Mouse (Mus musculus): ENCODE results near the gene Cubn. TPM values are rescaled to one million over a fixed set of nuclear protein-coding genes. Genes with fewer than 3 reads are reported as not detected.

Cubn gene
- total RNA-seq, 2 experiments from 2014 or later: 0.59 to 10.6 TPM

DNA sequence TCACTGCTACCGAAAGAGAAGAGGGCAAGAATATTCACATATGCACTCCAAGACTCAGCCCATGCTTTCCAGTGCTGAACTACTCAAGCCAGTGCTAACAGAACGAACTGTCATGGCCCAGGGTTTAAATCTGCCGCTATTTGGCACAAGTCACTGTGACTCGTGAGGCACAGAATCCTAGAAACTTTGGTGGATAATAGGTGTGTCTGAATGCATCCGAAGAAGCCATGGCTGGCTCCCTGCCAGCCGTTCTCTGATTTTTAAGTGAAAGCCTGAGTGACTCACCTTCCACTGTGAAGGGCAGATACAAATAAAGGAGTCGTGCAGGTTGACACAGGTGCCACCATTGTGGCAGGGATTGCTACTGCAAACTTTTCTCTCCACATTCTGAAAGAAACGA is 5.1 kb downstream of the Cubn start:
- no peak for DNase-seq (ENCODE audit: low spot score in 2 of 2)

DNA sequence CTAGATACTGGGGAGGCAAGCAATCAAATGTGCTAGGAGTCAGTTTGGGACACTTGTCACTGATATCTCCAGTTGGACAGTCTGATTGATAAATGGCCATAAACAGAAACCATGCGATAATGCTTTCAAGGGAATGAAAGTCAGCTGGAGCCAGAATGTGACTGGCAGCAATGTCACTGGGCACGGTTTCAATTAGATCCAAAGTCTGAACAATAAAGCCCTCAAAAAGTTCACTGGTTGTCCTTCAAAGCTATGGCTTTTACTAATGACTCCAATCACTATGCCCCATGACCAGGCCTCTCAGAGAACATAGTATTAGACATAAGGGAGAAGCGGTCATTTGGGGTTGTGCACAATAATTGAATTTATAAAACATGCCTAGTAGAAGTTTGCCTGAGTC is 7.0 kb downstream of the Cubn start:
- DNase-seq (ENCODE audit: low spot score in 2 of 2): no peak

DNA sequence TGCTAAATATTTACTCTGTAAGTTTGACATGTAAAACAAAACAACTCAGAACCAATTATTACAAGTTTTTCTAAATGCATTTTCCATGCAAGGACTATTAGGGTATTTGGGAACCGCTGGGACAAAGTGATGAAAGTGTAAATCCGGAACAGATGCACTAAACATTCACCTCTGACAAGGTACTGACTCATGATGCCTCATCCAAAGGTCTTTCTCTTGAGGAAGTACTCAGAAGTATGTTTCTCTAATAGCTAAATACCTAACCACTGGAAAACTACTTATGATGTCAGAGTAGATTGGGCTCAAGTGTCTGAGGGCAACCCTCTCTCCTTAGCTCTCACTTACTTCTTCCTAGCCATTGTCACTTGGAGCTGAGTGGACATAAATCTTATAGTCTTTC is 10.9 kb downstream of the Cubn start:
- no peak for DNase-seq (ENCODE audit: low spot score in 2 of 2)

DNA sequence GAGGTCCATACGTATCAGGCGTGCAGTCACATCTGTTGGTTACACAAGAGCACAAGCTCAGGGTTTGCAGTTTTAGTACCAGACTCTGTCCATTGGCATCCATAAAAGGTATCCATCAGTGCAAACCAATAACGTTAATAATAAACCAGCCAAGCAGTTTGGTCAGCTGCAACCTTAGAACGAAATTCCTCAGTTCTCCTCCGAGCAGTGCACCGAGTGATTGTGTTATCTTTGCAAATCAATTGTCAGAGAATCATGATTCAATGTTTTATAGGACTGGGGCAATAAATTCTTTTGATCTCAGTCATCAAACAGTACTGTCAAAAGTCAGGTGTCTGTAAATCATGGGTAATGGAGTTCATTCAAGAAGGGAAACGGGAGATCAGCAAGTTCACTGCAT is 12.4 kb downstream of the Cubn start:
- no peak for DNase-seq (ENCODE audit: low spot score in 2 of 2)

DNA sequence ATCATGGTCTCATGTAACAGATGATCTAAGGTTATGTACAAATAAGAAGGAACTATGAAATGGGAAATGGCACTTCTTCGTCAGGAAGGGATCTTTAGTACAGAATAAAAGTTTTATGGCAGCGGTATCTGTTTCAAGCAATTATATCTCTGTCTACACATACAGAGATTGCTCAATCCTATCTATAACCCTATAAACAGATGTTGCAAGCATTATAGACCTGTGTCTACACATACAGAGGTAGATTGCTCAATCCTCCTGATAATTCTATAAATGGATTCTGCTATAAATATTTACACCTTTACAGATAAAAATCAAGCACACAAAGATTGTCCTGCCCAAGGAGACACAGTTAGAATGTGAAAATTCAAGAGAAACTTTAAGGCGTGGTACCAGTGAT is 21.5 kb downstream of the Cubn start:
- DNase-seq (ENCODE audit: low spot score in 2 of 2): no peak

DNA sequence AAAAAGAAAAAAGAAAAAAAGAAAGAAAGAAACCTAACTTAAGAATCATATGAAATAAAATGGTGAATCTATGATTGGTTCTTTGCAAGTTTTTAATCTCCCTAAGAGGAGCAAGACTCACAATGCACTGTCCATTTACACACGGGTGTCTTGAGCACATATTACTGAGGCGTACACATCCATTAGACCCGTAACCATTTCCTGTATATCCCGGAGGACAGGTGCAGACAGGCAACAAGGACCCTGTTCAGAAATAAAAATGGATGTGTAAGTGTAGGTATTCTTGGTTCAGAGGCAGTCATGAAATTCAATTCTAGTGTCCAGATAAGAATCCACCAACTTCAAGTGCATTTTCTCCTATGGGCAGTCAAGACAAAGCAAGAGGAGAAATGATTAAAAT is 22.0 kb downstream of the Cubn start:
- DNase-seq (ENCODE audit: low spot score in 2 of 2): no peak

DNA sequence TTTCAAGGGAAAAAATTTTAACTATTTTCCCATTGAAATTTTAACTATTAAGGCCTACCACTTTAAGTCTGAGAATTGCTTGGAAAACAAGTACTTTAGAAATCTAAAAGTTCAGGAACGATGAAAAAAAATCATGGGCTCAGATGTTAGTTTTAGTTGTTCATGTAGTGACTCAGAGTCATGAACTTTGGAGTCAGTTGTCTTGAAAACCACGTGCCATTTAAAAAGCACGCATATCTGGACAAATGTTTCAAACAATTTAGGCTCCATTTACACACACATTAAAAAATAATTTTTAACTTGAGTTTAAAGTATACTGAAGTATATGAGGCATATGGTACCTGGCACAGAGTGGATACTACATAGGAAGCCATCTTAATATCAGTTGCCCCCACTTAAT is 24.9 kb downstream of the Cubn start:
- no peak for DNase-seq (ENCODE audit: low spot score in 2 of 2)

DNA sequence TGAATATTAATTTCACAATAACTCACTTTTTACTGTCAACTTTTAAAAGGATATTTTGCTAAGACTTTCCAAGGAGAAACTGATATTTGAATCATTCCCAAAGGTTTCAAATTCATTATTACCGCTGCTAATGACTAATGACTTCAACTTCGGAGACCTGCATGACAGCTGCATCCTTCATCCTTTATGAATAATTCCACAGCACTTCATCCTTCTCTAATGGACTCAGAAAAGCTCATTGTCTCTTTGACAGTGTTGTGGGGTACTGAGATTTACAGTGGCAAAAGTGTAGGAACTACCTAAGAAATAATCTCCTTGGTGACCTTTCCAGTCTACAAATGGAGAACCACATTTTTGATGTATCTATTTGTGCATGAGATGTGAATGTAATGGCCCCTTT is 33.5 kb downstream of the Cubn start:
- no peak for DNase-seq (ENCODE audit: low spot score in 2 of 2)

DNA sequence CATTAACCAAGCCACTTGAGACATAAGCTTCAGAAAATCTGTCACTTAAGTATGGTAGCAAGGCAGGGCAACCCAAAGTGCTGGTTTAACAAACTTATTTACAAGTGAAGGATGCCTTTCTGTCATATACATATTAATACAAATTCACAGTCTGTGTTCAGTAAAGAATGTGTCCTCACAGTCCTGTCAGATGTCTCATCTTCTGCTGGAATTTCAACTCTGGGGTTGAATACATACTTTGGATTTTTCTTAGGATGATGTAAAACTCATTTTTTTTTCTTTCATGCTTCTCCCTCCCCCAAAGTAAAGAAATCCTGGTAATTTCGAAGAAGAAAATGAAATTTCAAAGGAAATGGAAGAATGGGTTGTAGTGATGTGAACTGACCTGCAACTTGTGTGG is 34.8 kb downstream of the Cubn start:
- no peak for DNase-seq (ENCODE audit: low spot score in 2 of 2)

DNA sequence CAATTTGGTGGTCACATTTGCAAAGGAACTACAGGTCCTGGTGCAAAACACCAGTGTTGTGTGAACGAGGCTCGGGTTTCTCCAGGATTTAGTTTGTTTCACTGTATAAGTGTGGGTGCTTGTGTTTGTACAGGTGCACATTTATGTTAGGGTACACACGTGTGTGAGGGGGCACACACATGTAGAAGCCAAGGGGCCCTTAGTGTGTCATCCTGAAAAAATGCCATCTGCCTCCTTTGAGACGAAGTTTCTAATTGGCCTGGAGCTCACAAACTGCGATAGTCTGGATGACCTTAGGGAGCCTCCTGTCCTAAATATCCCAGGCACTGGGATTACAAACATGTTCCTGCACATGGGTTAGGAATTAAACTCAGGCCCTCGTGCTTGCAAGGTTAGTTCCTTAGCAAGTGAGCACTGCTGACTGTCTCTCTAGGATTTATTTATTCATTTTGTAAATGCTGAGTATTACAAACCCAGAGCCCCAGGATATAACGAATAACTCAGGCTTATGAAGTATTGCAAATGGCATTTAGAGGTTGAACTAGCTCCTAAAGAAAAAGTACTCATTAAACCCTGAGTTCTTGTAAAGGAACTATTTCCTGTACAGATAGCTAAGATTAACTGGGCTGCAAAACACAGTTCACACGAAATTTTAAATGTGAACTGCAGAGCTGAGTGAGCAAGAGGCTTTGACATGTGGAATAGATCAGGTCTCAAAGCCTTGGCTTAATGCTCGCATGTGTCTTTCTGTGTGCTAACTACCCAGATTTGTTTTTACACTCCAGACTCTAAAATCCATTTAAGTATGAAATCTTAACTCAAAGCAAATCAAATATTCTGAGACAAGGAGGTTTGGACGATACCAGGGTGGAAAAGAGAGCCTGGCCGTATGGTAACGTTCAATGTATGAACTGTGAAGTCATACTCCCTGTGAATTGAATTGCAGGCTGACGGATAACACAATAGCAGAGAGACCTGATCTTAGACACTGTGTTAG is 39.8 kb downstream of the Cubn start:
- no peak for DNase-seq (ENCODE audit: low spot score in 2 of 2)

DNA sequence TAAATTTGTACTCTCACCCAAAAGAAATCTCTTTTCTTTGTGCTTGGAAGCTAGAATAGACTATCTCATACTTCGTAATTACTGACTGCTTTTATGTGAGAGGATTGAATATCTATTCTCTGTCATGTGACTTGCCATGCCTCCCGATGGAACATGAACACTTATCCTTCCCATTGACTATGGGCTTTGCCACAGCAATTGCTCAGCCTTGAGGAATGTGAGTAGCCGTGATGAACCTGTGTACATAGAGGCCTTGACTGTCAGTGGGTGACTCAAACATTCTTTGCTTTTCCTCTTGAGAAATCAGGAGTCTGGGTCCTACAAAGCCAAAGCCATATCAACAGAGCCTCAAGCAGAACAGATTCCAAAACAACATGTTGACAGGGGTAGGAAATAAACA is 40.7 kb downstream of the Cubn start:
- no peak for DNase-seq (ENCODE audit: low spot score in 2 of 2)

DNA sequence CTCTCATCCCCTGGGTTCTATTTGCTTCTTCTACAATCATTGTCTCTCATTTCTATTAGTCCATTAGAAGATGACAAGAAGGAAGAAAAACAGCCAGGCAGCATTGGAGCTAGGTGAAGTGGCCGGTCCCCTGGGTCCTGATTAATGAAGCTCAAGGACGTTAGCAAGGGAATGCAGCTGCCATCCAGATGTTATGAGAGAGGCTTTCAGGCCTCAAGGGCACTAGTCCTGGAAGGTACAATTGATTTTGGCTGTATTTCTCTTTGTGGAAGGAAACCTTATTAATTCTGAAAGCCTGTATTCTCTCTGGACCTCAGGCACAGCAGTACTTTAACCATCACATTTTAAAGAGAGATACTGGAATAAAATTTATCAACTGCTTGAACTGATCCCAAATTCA is 41.1 kb downstream of the Cubn start:
- no peak for DNase-seq (ENCODE audit: low spot score in 2 of 2)

DNA sequence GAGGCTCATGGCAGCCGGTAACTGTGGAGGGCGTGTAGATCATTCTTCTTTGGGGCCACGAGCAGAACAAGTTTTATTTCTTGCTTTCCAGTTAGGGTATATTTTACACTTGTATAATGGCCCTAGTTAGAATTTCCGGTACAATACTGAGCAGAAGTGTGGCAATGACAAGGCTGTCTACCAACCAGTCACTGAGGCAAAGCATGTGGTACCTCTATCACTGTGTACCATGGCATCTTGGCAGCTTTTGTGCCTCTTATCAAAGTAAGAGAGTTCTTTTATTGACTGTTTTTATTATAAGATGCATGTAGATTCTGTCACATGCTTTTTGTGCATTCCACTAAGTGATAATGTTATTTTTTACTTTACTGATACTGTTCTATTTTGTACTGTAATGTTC is 46.5 kb downstream of the Cubn start:
- no peak for DNase-seq (ENCODE audit: low spot score in 2 of 2)

DNA sequence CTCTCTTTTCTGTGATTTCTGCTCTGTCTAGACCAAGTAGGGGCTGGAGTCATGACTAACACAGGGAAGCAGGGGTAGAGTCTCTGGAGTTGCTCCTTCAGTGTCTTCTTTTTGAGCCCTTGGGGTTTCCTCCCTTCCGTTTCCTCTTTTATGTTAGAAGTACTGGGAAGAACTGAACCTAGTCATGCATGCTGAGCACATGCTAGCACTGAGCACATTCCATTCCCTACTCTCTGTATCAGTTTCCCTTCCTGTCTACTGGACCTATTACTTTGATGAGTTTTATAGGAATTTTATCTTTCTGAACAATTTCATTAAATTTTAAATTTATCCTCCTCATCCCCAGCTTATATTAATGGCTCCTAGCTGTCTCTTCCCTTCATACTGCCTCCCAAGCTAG is 52.6 kb downstream of the Cubn start:
- DNase-seq (ENCODE audit: low spot score in 2 of 2): no peak

DNA sequence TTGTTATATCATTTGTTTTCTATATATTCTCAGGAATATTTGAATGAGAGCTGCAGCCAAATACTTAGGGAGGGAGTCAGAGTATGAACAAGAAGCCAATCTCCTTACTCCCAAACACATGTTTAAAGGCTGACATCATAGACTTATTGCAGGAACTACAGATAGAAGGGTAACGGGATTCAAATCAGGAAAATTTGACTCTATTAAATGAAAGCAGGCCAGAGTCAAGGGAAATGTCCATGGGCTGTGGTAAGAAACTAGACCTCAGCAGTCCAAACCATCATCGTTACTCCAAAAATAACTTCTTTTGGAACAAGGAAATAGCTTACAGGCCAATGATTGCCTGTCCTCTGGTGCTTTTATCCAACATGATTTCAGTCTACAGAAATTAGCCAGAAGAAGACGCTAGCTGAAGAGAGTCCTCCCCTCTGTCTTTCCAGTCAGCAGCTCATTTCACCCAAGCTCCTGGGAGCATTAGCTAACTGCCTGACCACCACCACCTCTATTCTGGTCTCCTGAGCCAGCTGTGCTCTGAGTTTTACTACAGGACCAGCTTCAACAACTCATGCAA is 53.3 kb downstream of the Cubn start:
- no peak for DNase-seq (ENCODE audit: low spot score in 2 of 2)

DNA sequence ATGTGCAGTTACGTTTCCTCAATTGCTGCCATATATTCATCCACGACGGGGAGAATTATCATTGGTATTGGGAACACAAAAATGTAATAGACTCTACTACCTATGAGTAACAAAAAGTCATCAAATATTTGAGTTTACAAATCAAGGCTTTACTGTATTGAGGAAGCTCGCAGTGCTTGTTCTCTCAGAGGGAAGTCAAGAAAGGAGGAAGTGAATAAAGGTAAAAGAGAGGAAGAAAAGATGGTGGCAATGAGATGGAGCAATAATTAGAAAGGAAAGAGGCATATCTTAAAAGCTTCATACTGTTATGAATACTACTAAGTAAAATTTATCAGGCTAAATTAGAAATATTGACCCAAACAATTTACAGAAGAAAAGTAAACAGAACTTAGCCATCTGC is 59.6 kb downstream of the Cubn start:
- no peak for DNase-seq (ENCODE audit: low spot score in 2 of 2)

DNA sequence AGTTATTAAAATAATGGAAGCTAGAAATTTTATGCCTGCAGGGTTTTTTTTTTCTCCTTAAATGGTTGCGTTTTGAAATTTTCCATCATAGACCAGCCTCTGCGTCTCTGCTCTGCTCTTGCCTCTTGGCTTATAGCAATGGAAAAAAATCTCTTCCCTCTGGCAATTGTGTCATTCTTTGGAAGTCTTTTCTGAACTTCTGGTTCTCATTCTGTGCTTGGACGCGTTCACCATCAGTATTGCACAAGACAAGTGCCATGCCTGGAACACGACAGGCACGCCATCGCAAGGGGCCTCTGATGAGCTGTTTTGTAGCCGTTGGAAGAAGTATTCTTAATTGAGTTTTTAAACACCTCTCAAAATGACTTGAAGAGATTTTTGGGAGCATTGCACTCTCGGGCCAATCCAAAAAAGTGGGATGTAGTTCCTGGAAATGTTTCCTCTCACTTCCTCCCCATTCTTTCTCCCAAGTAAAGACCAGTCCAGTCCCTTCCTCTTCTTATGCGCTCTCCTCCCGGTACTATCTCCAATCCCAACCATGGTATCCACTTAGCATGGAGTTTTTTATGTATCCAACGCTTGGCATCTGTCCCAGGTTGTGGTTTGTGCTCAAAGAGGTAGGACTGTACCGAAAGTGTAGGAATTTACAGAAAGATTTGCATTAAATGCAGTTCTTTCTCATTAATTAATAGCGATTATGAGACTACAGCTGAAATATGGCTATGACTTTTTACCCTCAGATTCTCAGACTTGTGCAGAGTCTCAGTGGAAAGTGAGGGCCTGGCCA is 69.4 kb downstream of the Cubn start:
- no peak for DNase-seq (ENCODE audit: low spot score in 2 of 2)

DNA sequence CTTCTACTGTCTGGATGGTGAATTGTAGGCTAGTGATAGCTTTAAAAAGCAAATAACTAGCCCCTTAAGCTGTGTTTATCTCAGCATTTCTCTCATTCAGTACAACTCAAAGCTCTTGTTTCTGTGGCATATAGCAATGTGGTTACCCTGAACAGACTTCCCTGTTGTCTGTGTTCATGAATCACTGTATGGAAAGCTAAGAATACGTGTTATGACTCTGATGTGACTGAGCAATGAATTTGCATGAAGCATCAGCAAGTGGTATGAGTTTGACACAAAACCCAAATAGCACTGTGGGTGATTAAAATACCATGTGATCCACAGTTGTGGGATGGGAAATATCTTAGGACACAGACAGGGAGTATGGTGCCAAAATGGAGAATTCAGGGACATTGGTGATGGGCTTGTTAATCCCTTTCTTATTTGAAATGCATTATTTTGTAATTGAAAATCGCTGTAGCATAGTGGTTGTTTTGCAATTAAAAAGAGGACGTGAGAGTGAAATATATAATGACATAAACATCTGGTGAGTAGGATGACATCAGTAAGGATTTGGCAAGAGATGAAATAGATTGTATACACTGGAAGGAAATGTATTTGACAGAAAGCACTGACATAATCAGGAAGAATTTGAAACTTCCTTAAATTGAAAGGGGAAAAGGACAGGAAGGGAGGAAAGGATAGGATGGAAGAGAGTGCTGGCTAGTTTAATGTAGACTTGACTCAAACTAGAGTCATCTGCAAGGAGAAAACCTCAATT is 74.7 kb downstream of the Cubn start:
- no peak for DNase-seq (ENCODE audit: low spot score in 2 of 2)

DNA sequence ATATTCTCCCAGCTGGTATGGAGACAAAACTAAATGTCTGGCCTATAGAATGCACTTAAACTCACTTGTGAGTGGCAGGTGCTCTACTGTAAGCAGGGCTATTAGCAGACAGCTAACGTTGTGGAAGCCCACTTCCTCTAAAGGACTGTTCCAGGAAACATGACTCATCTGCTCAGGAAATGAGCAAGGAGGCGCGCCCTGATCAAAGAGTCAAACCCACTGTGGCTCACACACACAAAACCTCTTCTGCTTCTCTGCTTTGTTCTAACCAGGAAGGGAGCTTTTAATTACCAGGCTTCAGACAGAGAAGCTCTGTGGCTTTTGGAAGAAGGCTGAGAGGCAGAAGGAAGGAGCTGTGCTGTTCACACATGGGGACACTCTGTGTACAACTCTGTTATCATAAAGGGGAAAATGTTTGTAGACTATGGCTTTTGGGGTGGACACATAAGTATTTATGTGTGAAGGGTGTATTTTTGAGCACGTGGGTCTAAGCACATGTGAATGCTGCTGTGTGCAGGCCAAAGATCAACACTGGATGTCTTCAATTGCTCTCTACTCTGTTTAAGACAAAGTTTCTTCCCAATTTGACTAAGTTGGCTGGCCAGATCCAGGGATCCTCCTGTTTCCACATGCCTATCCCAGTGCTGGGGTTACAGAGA is 78.0 kb downstream of the Cubn start:
- no peak for DNase-seq (ENCODE audit: low spot score in 2 of 2)

DNA sequence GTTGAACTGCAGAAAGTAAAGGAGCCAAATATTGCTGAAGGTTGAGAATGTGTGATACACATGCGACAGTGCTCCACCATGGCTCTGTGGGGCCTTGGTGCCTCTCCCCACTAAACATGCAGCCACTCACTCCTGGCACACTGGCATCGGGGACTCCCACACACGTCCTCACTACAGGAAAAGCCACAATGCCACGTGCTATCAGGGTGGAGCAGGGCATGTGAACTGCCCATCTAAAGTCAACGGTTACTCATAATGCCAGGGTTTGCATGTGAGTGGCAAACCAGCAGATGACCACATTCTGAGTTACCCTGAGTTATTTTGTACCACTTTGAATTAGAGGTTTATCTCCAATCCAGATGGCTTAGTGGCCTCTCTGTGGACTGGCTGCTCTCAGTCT is 81.0 kb downstream of the Cubn start:
- no peak for DNase-seq (ENCODE audit: low spot score in 2 of 2)
